Mouse (Mus musculus) G1E (cell line): Measurements from ENCODE around the gene Ccdc148.

ENCODE experiments used
- CTCF ChIP-seq: IDR thresholded peaks from 2 replicates; pipeline ENCODE4 v1.5.1; 2012; ENCODE audit warnings: low read depth, low read length, inconsistent platforms, mixed read lengths
- GATA1 ChIP-seq: IDR thresholded peaks from 2 replicates; pipeline ENCODE4 v1.6.1; 2012; ENCODE audit warnings: borderline replicate concordance, low read length, inconsistent platforms, mixed read lengths
- GATA2 ChIP-seq: IDR thresholded peaks from 2 replicates; pipeline ENCODE4 v1.6.1; 2012; ENCODE audit warnings: low read depth, low read length, inconsistent platforms, borderline replicate concordance
- POLR2AphosphoS5 ChIP-seq: IDR thresholded peaks from 2 replicates; pipeline ENCODE4 v1.6.1; 2012; ENCODE audit warnings: low read depth, low read length, inconsistent platforms; ENCODE audit not compliant: insufficient replicate concordance

DNA sequence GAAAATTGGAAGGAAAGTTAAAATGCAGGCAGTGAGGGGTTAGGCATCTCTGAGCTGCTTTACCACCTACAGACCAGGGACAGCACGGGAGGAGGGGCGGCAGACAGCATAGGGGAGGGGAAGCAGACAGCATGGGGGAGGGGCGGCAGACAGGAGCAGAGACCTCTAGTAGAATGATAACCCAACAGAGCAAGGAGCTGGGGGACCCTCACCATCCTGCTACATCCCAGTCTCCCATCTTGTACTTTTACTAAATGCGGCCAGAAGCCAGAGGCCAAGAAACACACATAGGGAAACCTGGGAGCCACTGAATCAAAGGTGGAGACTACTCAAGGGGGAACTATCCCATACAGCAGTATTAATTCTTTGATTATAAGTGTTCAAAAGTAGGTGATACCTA, 242.1 kb downstream of the Ccdc148 start:
- no peak for TF ChIP-seq GATA1
- no peak for TF ChIP-seq CTCF
- TF ChIP-seq POLR2AphosphoS5: no peak
- TF ChIP-seq GATA2: no peak
